Mouse (Mus musculus) testis, adult 2 months (tissue): Measurements from ENCODE around the gene Top2a.

Source experiments
- CTCF ChIP-seq: fragments of 200-500 bp; IDR thresholded peaks from 2 replicates; pipeline ENCODE4 v1.5.1; 2012; ENCODE audit warnings: low read depth, mild to moderate bottlenecking, inconsistent platforms, low read length, moderate library complexity; ENCODE audit not compliant: control insufficient read depth, insufficient read depth, insufficient replicate concordance
- POLR2A ChIP-seq: fragments of 200-500 bp; IDR thresholded peaks from 2 replicates; pipeline ENCODE4 v1.6.1; 2012; ENCODE audit warnings: low read depth, mild to moderate bottlenecking, inconsistent platforms, low read length, moderate library complexity; ENCODE audit not compliant: control insufficient read depth

DNA sequence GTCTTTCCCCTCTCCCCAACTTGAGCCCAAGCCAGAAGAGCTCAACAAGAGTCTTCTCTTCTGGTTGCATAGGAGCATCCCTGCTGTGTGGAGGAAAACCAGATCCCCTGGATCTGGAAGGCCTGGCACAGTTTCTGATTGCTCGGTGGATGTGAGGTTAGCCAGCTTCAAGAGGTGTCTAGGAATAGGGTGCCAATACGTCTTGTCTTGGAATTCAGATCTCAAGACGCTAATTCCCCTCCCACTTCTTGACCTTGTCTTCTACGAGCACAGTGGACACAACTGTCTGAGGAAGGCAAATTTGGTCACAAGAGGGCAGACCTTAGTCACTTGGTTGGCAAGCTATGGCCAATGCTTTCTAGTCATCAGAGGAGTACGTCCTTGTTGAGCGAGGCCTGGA lies 19.6 kb upstream of the Top2a start:
- TF ChIP-seq CTCF (no peak), POLR2A (no peak)
